ENCODE assay signal across 19 mouse cellular contexts in genomic region chr9:22539546-22539945, GRCm38 (mm10).
"Had no signal": no experiment of that assay in that cellular context is flagged by ENCODE, and none has a peak within 500 bp of the region (broad histone marks: within the 10 kb centered on the region; RNA-seq: fewer than 3 reads in every experiment).

No protein-coding gene starts in this region.

- H3K27ac ChIP-seq: liver, embryonic 14.5 days; macrophage; midbrain, embryonic 13.5 days; midbrain, embryonic 15.5 days; neural tube, embryonic 13.5 days; neural tube, embryonic 15.5 days had no signal

- H3K4me3 ChIP-seq: megakaryocyte, embryonic 14.5 days; midbrain, embryonic 13.5 days; midbrain, embryonic 15.5 days; myocyte; neural tube, embryonic 13.5 days; neural tube, embryonic 15.5 days had no signal

- H3K4me1 ChIP-seq: megakaryocyte, embryonic 14.5 days; midbrain, embryonic 15.5 days had no signal

- H3K4me2 ChIP-seq: midbrain, embryonic 13.5 days; midbrain, embryonic 15.5 days; neural tube, embryonic 13.5 days; neural tube, embryonic 15.5 days had no signal

- DNase-seq: lung, adult 2 months; lung, postnatal 10 days; lung, postnatal 36 days; retina, postnatal 1 day; right cerebral cortex, adult 18-20 months; right cerebral cortex, postnatal 25 days; right cerebral cortex, postnatal 4 days; spleen, adult 18-20 months; thymus, adult 18-20 months; thymus, postnatal 14 days; thymus, postnatal 36 days had no signal

- ATAC-seq: midbrain, embryonic 13.5 days; midbrain, embryonic 15.5 days had no signal

- H3K27me3 ChIP-seq: megakaryocyte, embryonic 14.5 days; midbrain, embryonic 13.5 days; midbrain, embryonic 15.5 days; neural tube, embryonic 13.5 days; neural tube, embryonic 15.5 days had no signal

- H3K9me3 ChIP-seq: megakaryocyte, embryonic 14.5 days; midbrain, embryonic 13.5 days; midbrain, embryonic 15.5 days; neural tube, embryonic 13.5 days; neural tube, embryonic 15.5 days had no signal

- H3K9ac ChIP-seq: liver, embryonic 14.5 days; midbrain, embryonic 13.5 days; midbrain, embryonic 15.5 days; neural tube, embryonic 13.5 days; neural tube, embryonic 15.5 days had no signal

- H3K36me3 ChIP-seq: midbrain, embryonic 13.5 days; midbrain, embryonic 15.5 days; neural tube, embryonic 13.5 days; neural tube, embryonic 15.5 days had no signal
